Mouse (Mus musculus) adrenal gland, adult 8-10 months (tissue): Measurements from ENCODE around the gene Olfr332. TPM values are rescaled to one million over a fixed set of nuclear protein-coding genes. Genes with fewer than 3 reads are reported as not detected.
"Not testable (repeated sequence)": the region's sequence is repeated elsewhere in the genome, so short reads cannot be mapped to it uniquely, and the experiment has no call there.

Experiments used
- DNase-seq: peaks from one replicate; pipeline ENCODE4 v3.0.0; 2022
- total RNA-seq, 4 experiments: library from RNA; stranded (reverse); gene quantifications; 2 replicates each; pipeline ENCODE4 v1.2.4; 2022

Gene Olfr332
- total RNA-seq: not detected

- no peak for DNase-seq
Observed at GRCm38 (mm10) chr11:58492455-58492854, at the start of gene Olfr332. Olfr332 (minus strand) TSS chr11:58492555.

- not testable (repeated sequence) for DNase-seq
Observed at GRCm38 (mm10) chr11:58534736-58535135, 42.4 kb upstream of the Olfr332 start, which contains the start of gene Olfr330. Olfr330 (minus strand) TSS chr11:58534836.

GRCm38 (mm10) chr11:58519756-58520155 lies 27.4 kb upstream of the Olfr332 start:
- peak; percentile 15 for DNase-seq

- DNase-seq: peak; percentile 65
Observed at GRCm38 (mm10) chr11:58518916-58519315, 26.6 kb upstream of the Olfr332 start.

- DNase-seq: not testable (repeated sequence)
Observed at GRCm38 (mm10) chr11:58509058-58509457, 16.7 kb upstream of the Olfr332 start.

GRCm38 (mm10) chr11:58502472-58502871 lies 10.1 kb upstream of the Olfr332 start, which contains the start of gene Olfr331:
Olfr331 (minus strand) TSS chr11:58502572.
- DNase-seq: not testable (repeated sequence)

GRCm38 (mm10) chr11:58499290-58499689 lies 6.9 kb upstream of the Olfr332 start:
- DNase-seq: no peak

- no peak for DNase-seq
Observed at GRCm38 (mm10) chr11:58498761-58499160, 6.4 kb upstream of the Olfr332 start.

- DNase-seq: no peak
Observed at GRCm38 (mm10) chr11:58462170-58462569, 30.2 kb downstream of the Olfr332 start, which contains the start of gene Olfr30. Olfr30 (minus strand) TSS chr11:58462270.

GRCm38 (mm10) chr11:58453592-58453991 lies 38.8 kb downstream of the Olfr332 start:
- no peak for DNase-seq

GRCm38 (mm10) chr11:58452759-58453158 lies 39.6 kb downstream of the Olfr332 start, which contains the start of gene Lypd9:
Lypd9 (minus strand) TSS chr11:58452923.
- DNase-seq: no peak

Other genes with a start within 250 kb of the Olfr332 start
- gene 4930438A08Rik, start 217.8 kb downstream of the Olfr332 start, total RNA-seq: not detected
- gene Zfp692, start 185.5 kb downstream of the Olfr332 start, total RNA-seq: 10 to 100 TPM in 3 of 4 experiments, 1 to 10 TPM in 1; 9.6 to 26.7 (median 17.0) TPM
- gene Zfp672, start 162.2 kb downstream of the Olfr332 start, total RNA-seq: 10 to 100 TPM; 44.3 to 65.6 (median 54.7) TPM
- gene Sh3bp5l, start 161.8 kb downstream of the Olfr332 start, total RNA-seq: 10 to 100 TPM; 53.5 to 58.2 (median 55.9) TPM
- not detected for gene Lypd8, start 113.5 kb downstream of the Olfr332 start, total RNA-seq
- gene 1810065E05Rik, start 71.4 kb downstream of the Olfr332 start, total RNA-seq: not detected
- gene Gm12253, start 60.0 kb downstream of the Olfr332 start, total RNA-seq: not detected
- gene Lypd9, start 39.6 kb downstream of the Olfr332 start, total RNA-seq: not detected
- not detected for gene Olfr30, start 30.3 kb downstream of the Olfr332 start, total RNA-seq
- not detected for gene Olfr331, start 10.0 kb upstream of the Olfr332 start, total RNA-seq
- 1 to 10 TPM in 3 of 4 experiments, under 1 TPM in 1; 0.49 to 1.8 (median 1.5) TPM for gene Olfr330, start 42.3 kb upstream of the Olfr332 start, total RNA-seq
- gene Olfr329-ps, start 53.9 kb upstream of the Olfr332 start, total RNA-seq: 1 to 10 TPM in 1 of 4 experiments, under 1 TPM in 3; 0.22 to 1.2 (median 0.71) TPM
- under 1 TPM; 0.31 to 0.73 (median 0.40) TPM for gene Olfr328, start 63.1 kb upstream of the Olfr332 start, total RNA-seq
- gene Olfr224, start 78.0 kb upstream of the Olfr332 start, total RNA-seq: not detected
- gene Olfr325, start 85.2 kb upstream of the Olfr332 start, total RNA-seq: not detected
- gene Olfr324, start 102.6 kb upstream of the Olfr332 start, total RNA-seq: not detected
- not detected for gene 2210407C18Rik, start 123.5 kb upstream of the Olfr332 start, total RNA-seq
- not detected for gene Olfr323, start 137.9 kb upstream of the Olfr332 start, total RNA-seq
- not detected for gene Trim58, start 147.9 kb upstream of the Olfr332 start, total RNA-seq
- gene Olfr322, start 166.2 kb upstream of the Olfr332 start, total RNA-seq: not detected
- gene Olfr320, start 188.5 kb upstream of the Olfr332 start, total RNA-seq: not detected
- not detected for gene Olfr319, start 206.6 kb upstream of the Olfr332 start, total RNA-seq
- not detected for gene Olfr318, start 231.5 kb upstream of the Olfr332 start, total RNA-seq
- not detected for gene Olfr317, start 246.7 kb upstream of the Olfr332 start, total RNA-seq